Mouse (Mus musculus) G1E (cell line): ENCODE results near the gene Trim8.

Experiments
- CTCF ChIP-seq: IDR thresholded peaks from 2 replicates; pipeline ENCODE4 v1.5.1; 2012; ENCODE audit warnings: low read depth, low read length, inconsistent platforms, mixed read lengths
- GATA1 ChIP-seq: IDR thresholded peaks from 2 replicates; pipeline ENCODE4 v1.6.1; 2012; ENCODE audit warnings: borderline replicate concordance, low read length, inconsistent platforms, mixed read lengths
- TAL1 ChIP-seq: conservative IDR thresholded peaks from 2 replicates; pipeline ENCODE4 v1.6.1; 2012; ENCODE audit warnings: low read depth, low read length, inconsistent platforms, mixed read lengths

- TF ChIP-seq CTCF, result no peak
- TF ChIP-seq TAL1, result no peak
- TF ChIP-seq GATA1, result no peak
Observed at GRCm38 (mm10) chr19:46533525-46533924, 32.0 kb downstream of the Trim8 start.
